Mouse (Mus musculus) embryonic facial prominence, embryonic 14.5 days (tissue): ENCODE measurements around the gene Olfr1434. TPM values are rescaled to one million over a fixed set of nuclear protein-coding genes. Genes with fewer than 3 reads are reported as not detected.
"Not testable (repeated sequence)": the region's sequence is repeated elsewhere in the genome, so short reads cannot be mapped to it uniquely, and the experiment has no call there.

ENCODE experiments used
- ATAC-seq: fragments of 200-750 bp; cut with Nextera tagmentation; 2 replicates; pipeline ENCODE4 v1.8.0; 2017; ENCODE audit warnings: low read depth, moderate number of reproducible peaks, moderate TSS enrichment
- DNase-seq: peaks from one replicate; pipeline ENCODE4 v3.0.0-alpha.2; 2015; ENCODE audit warnings: low spot score
- H3K27ac ChIP-seq: fragments of 300-500 bp; sonication (generic); replicated peaks from 2 replicates; pipeline ENCODE4 v1.5.1; 2014; ENCODE audit warnings: low read depth, mild to moderate bottlenecking, low read length, moderate library complexity
- H3K27me3 ChIP-seq: fragments of 300-500 bp; sonication (generic); replicated peaks from 2 replicates; pipeline ENCODE4 v1.6.1; 2014; ENCODE audit warnings: low read length; ENCODE audit not compliant: control insufficient read depth, insufficient read depth
- H3K36me3 ChIP-seq: fragments of 300-500 bp; sonication (generic); 2 replicates; pipeline ENCODE4 v1.6.1; 2014; ENCODE audit warnings: low read length, mixed read lengths; ENCODE audit not compliant: control insufficient read depth, insufficient read depth
- H3K4me1 ChIP-seq: fragments of 300-500 bp; sonication (generic); 2 replicates; pipeline ENCODE4 v1.6.1; 2014; ENCODE audit warnings: antibody characterized with exemption, low read length; ENCODE audit not compliant: control insufficient read depth, insufficient read depth
- H3K4me2 ChIP-seq: fragments of 300-500 bp; sonication (generic); 2 replicates; pipeline ENCODE4 v1.6.1; 2014; ENCODE audit warnings: low read depth, mild to moderate bottlenecking, low read length, moderate library complexity, mixed read lengths
- H3K4me3 ChIP-seq: fragments of 300-500 bp; sonication (generic); 2 replicates; pipeline ENCODE4 v1.5.1; 2014; ENCODE audit warnings: low read depth, mild to moderate bottlenecking, low read length
- H3K9ac ChIP-seq: fragments of 300-500 bp; sonication (generic); 2 replicates; pipeline ENCODE4 v1.6.1; 2014; ENCODE audit warnings: low read depth, mild to moderate bottlenecking, low read length, moderate library complexity, mixed read lengths
- H3K9me3 ChIP-seq: fragments of 300-500 bp; sonication (generic); 2 replicates; pipeline ENCODE4 v1.6.1; 2016; ENCODE audit warnings: low read length; ENCODE audit not compliant: control insufficient read depth
- WGBS: fragments of 180-500 bp; shearing (Covaris S2); extraction: QIAGEN DNeasy Blood & Tissue Kit; methylation state at CpG from one replicate; pipeline ENCODE4 v1.1.7; 2014; 5-methylcytosine and 5-hydroxymethylcytosine counted together
- polyA plus RNA-seq: library from polyadenylated mRNA; unstranded; fragments of >200 nt; fragmentation: Nextera tagmentation; extraction: Ambion mirVana; gene quantifications from 2 replicates; pipeline ENCODE4 v1.2.1, GENCODE M21; 2014

Gene Olfr1434
- 0.15 TPM in 1 of 2 replicates, not detected in the other for polyA plus RNA-seq

GRCm38 (mm10) chr19:12279554-12279953 lies at the start of gene Olfr1434:
Gene Olfr1434, plus strand, starts transcription at chr19:12279854.
- Histone ChIP-seq H3K4me2 (no peak within 1 kb of the TSS), H3K27me3 (no peaks in the 10 kb centered on the region), H3K4me3 (no peak within 1 kb of the TSS), H3K36me3 (no peaks in the 10 kb centered on the region), H3K9me3 (no peaks in the 10 kb centered on the region), H3K9ac (no peak within 1 kb of the TSS), H3K4me1 (no peaks in the 10 kb centered on the region), H3K27ac (no peak within 1 kb of the TSS)
- ATAC-seq (no peak), DNase-seq (no peak)
- 63% methylated on average over 2 of the region's 2 CpGs for WGBS

- not testable (repeated sequence) for H3K4me3 ChIP-seq, H3K9ac ChIP-seq, H3K9me3 ChIP-seq, H3K4me1 ChIP-seq, DNase-seq, H3K4me2 ChIP-seq, H3K27me3 ChIP-seq, ATAC-seq, H3K36me3 ChIP-seq, H3K27ac ChIP-seq
Observed at GRCm38 (mm10) chr19:12232496-12232895, 47.2 kb upstream of the Olfr1434 start, which contains the start of gene Olfr1432. Gene Olfr1432, minus strand, starts transcription at chr19:12232596.

GRCm38 (mm10) chr19:12241559-12241958 lies 38.1 kb upstream of the Olfr1434 start, which contains the start of gene Olfr262:
Gene Olfr262, minus strand, starts transcription at chr19:12241659.
- Histone ChIP-seq H3K9ac (no peak within 1 kb of the TSS), H3K4me1 (no peaks in the 10 kb centered on the region), H3K27ac (no peak within 1 kb of the TSS), H3K9me3 (no peaks in the 10 kb centered on the region), H3K4me3 (no peak within 1 kb of the TSS), H3K4me2 (no peak within 1 kb of the TSS), H3K36me3 (no peaks in the 10 kb centered on the region), H3K27me3 (no peaks in the 10 kb centered on the region)
- no peak for ATAC-seq
- 78% methylated on average over 1 of the region's 1 CpGs for WGBS
- DNase-seq, result no peak

- Histone ChIP-seq H3K27me3 (no peaks in the 10 kb centered on the region), H3K4me3 (no peak within 1 kb of the TSS), H3K27ac (no peak within 1 kb of the TSS), H3K9ac (no peak within 1 kb of the TSS), H3K4me2 (no peak within 1 kb of the TSS), H3K4me1 (no peaks in the 10 kb centered on the region), H3K9me3 (no peaks in the 10 kb centered on the region), H3K36me3 (no peaks in the 10 kb centered on the region)
- ATAC-seq (no peak), DNase-seq (no peak)
- WGBS, result 47% methylated on average over 1 of the region's 1 CpGs
Observed at GRCm38 (mm10) chr19:12260732-12261131, 18.9 kb upstream of the Olfr1434 start, which contains the start of gene Olfr235. Gene Olfr235, plus strand, starts transcription at chr19:12261032.

GRCm38 (mm10) chr19:12292979-12293378 lies 13.3 kb downstream of the Olfr1434 start:
- Histone ChIP-seq H3K4me3 (no peak overlapping the region), H3K4me2 (no peak overlapping the region), H3K27me3 (no peaks in the 10 kb centered on the region), H3K4me1 (no peaks in the 10 kb centered on the region), H3K36me3 (no peaks in the 10 kb centered on the region), H3K9ac (no peak overlapping the region), H3K9me3 (no peaks in the 10 kb centered on the region), H3K27ac (no peak overlapping the region)
- ATAC-seq (no peak), DNase-seq (no peak)

- H3K4me1 ChIP-seq, H3K27ac ChIP-seq, H3K9ac ChIP-seq, H3K27me3 ChIP-seq, H3K36me3 ChIP-seq, ATAC-seq, H3K4me3 ChIP-seq, DNase-seq, H3K9me3 ChIP-seq, H3K4me2 ChIP-seq: not testable (repeated sequence)
- 76% methylated on average over 1 of the region's 1 CpGs for WGBS
Observed at GRCm38 (mm10) chr19:12299030-12299429, 19.4 kb downstream of the Olfr1434 start, which contains the start of gene Olfr1436. Gene Olfr1436, minus strand, starts transcription at chr19:12299130.

- DNase-seq (no peak), ATAC-seq (no peak)
- H3K4me1 ChIP-seq, result no peaks in the 10 kb centered on the region
- H3K4me3 ChIP-seq, result no peak within 1 kb of the TSS
- WGBS, result 73% methylated on average over 2 of the region's 2 CpGs
- H3K9me3 ChIP-seq, result no peaks in the 10 kb centered on the region
- H3K27me3 ChIP-seq, result no peaks in the 10 kb centered on the region
- no peaks in the 10 kb centered on the region for H3K36me3 ChIP-seq
- no peak within 1 kb of the TSS for H3K9ac ChIP-seq
- no peak within 1 kb of the TSS for H3K27ac ChIP-seq
- no peak within 1 kb of the TSS for H3K4me2 ChIP-seq
Observed at GRCm38 (mm10) chr19:12325001-12325400, 45.3 kb downstream of the Olfr1434 start, which contains the start of gene Olfr1437. Gene Olfr1437, minus strand, starts transcription at chr19:12325101.

Other genes starting within 250 kb of the Olfr1434 start
- gene Olfr1423, start 238.5 kb upstream of the Olfr1434 start, polyA plus RNA-seq, result not detected in 2 replicates
- gene Olfr1424, start 217.2 kb upstream of the Olfr1434 start, polyA plus RNA-seq, result not detected in 2 replicates
- not detected in 2 replicates for gene Olfr1425, start 202.1 kb upstream of the Olfr1434 start, polyA plus RNA-seq
- not detected in 2 replicates for gene Olfr1426, start 187.8 kb upstream of the Olfr1434 start, polyA plus RNA-seq
- gene Olfr1427, start 176.5 kb upstream of the Olfr1434 start, polyA plus RNA-seq, result not detected in 2 replicates
- 0.29 TPM in 1 of 2 replicates, not detected in the other for gene Olfr1428, start 164.0 kb upstream of the Olfr1434 start, polyA plus RNA-seq
- not detected in 2 replicates for gene Olfr76, start 156.7 kb upstream of the Olfr1434 start, polyA plus RNA-seq
- gene Olfr1555-ps1, start 109.7 kb upstream of the Olfr1434 start, polyA plus RNA-seq, result 0.14 TPM in 1 of 2 replicates, not detected in the other
- gene Olfr1431, start 79.2 kb upstream of the Olfr1434 start, polyA plus RNA-seq, result not detected in 2 replicates
- gene Olfr1432, start 47.3 kb upstream of the Olfr1434 start, polyA plus RNA-seq, result 0.19 TPM in 1 of 2 replicates, not detected in the other
- not detected in 2 replicates for gene Olfr262, start 38.2 kb upstream of the Olfr1434 start, polyA plus RNA-seq
- not detected in 2 replicates for gene Olfr235, start 18.8 kb upstream of the Olfr1434 start, polyA plus RNA-seq
- not detected in 2 replicates for gene Olfr1436, start 19.3 kb downstream of the Olfr1434 start, polyA plus RNA-seq
- gene Olfr1437, start 45.2 kb downstream of the Olfr1434 start, polyA plus RNA-seq, result 0.28 TPM in 1 of 2 replicates, not detected in the other
- not detected in 2 replicates for gene Olfr1438-ps1, start 56.1 kb downstream of the Olfr1434 start, polyA plus RNA-seq
- gene Olfr1440, start 107.4 kb downstream of the Olfr1434 start, polyA plus RNA-seq, result 0.04 and 0.13 TPM in 2 replicates
- 0.18 TPM in 1 of 2 replicates, not detected in the other for gene Olfr1441, start 137.6 kb downstream of the Olfr1434 start, polyA plus RNA-seq
- 0.10 TPM in 1 of 2 replicates, not detected in the other for gene Pfpl, start 148.1 kb downstream of the Olfr1434 start, polyA plus RNA-seq
- 0.93 and 1.2 TPM in 2 replicates for gene Mpeg1, start 180.9 kb downstream of the Olfr1434 start, polyA plus RNA-seq
- gene Dtx4, start 221.6 kb downstream of the Olfr1434 start, polyA plus RNA-seq, result 11.9 and 14.5 TPM in 2 replicates